10 mouse cellular contexts compared by ENCODE assay signal in the genomic region with DNA sequence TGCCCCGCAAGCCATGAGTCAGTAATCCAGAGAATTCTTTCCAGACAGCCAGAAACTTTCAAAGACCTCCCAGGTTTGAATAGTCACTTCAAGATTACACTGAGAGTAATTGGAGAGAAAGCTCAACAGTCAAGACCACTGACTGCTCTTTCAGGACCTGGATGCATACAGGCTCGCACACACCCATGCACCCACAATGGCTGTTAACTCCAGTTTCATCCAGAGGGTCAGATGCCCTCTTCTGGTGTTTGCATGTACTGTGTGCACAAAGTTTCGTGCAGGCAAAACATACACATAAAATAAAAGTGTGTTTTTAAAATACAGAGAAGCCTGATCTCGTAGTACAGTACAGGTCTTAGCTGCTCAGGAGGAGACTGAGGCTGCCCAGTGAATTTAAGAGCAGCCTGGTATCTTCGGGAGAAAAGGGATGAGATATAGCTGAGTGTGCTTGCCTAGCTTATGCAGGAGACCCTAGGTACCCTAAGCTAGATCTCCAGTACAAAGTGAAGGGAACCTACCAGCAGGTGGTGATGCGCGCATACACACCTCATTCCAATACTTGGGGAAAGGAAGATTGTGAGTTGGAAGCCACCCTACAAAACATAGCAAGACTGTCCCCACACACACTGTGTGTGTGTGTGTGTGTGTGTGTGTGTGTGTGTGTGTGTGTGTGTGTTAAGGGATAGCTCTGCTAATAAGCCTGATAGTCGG. TPM values are rescaled to one million over a fixed set of nuclear protein-coding genes. Genes with fewer than 3 reads are reported as not detected.
DNase-seq lines count a peak whose midpoint lies in the region; ATAC-seq and TF ChIP-seq lines count a peak whose summit lies in the region.
"Had no signal": no experiment of that assay in that cellular context is flagged by ENCODE, and none has a peak within 500 bp of the region (broad histone marks: within the 10 kb centered on the region; RNA-seq: fewer than 3 reads in every experiment).

No protein-coding gene starts in this region.

- peaks cover 80% of the 10 kb centered on the region for H3K4me1 ChIP-seq in forebrain, embryonic 10.5 days
- H3K4me1 ChIP-seq in forebrain, embryonic 14.5 days (ENCODE audit: control insufficient read depth, insufficient read depth, low read length) = peaks cover 45% of the 10 kb centered on the region
- peaks cover 93% of the 10 kb centered on the region for H3K4me1 ChIP-seq in kidney, embryonic 16.5 days (ENCODE audit: insufficient read depth, low read length)
- H3K4me1 ChIP-seq in E14TG2a.4 (replicated peaks; ENCODE audit: low read depth, low read length) = peaks cover 86% of the 10 kb centered on the region
- H3K4me1 ChIP-seq in forebrain, postnatal 0 days (ENCODE audit: insufficient read depth) = peaks cover 10% of the 10 kb centered on the region; the same call in 1 of the 2 replicates

- no peak for DNase-seq in forebrain, embryonic 10.5 days (ENCODE audit: extremely low spot score, low spot score)
- DNase-seq in forebrain, embryonic 14.5 days (ENCODE audit: low spot score) = no peak
- no peak for DNase-seq in kidney, postnatal 36 days
- no peak for DNase-seq in forebrain, postnatal 0 days
- DNase-seq in embryo, embryonic 10 days (ENCODE audit: low spot score) = no peak
- DNase-seq in cerebellum, adult 9-10 months = no peak

- H3K4me2 ChIP-seq in forebrain, embryonic 14.5 days (ENCODE audit: low read length) = no peak overlapping the region
- H3K4me2 ChIP-seq in kidney, embryonic 16.5 days (replicated peaks; ENCODE audit: low read depth, low read length) = 0 out of 2 replicates have a peak overlapping the region, but pooled peaks have one; percentile 3
- no peak overlapping the region for H3K4me2 ChIP-seq in forebrain, postnatal 0 days (ENCODE audit: low read depth)

- H3K27me3 ChIP-seq in forebrain, embryonic 10.5 days (ENCODE audit: poor library complexity, severe bottlenecking) = no peaks in the 10 kb centered on the region
- no peaks in the 10 kb centered on the region for H3K27me3 ChIP-seq in forebrain, embryonic 14.5 days (replicated peaks; ENCODE audit: control insufficient read depth, insufficient read depth, low read length)
- no peaks in the 10 kb centered on the region for H3K27me3 ChIP-seq in kidney, embryonic 16.5 days (ENCODE audit: insufficient read depth, low read length)
- H3K27me3 ChIP-seq in E14TG2a.4 (ENCODE audit: insufficient read depth, low read length) = no peaks in the 10 kb centered on the region
- no peaks in the 10 kb centered on the region for H3K27me3 ChIP-seq in forebrain, postnatal 0 days (ENCODE audit: insufficient read depth, low read length)

- WGBS in forebrain, embryonic 10.5 days = 68% methylated on average over 8 of the region's 8 CpGs
- 67% methylated on average over 8 of the region's 8 CpGs for WGBS in forebrain, embryonic 14.5 days
- 76% methylated on average over 8 of the region's 8 CpGs for WGBS in kidney, embryonic 16.5 days
- 66% methylated on average over 8 of the region's 8 CpGs for WGBS in forebrain, postnatal 0 days

- H3K4me3 ChIP-seq in forebrain, embryonic 10.5 days = no peak overlapping the region
- H3K4me3 ChIP-seq in forebrain, embryonic 14.5 days (ENCODE audit: low read depth, low read length) = no peak overlapping the region
- no peak overlapping the region for H3K4me3 ChIP-seq in kidney, embryonic 16.5 days (ENCODE audit: low read length)
- H3K4me3 ChIP-seq in E14TG2a.4 (replicated peaks; ENCODE audit: low read length) = peak overlapping the region; percentile 96
- no peak overlapping the region for H3K4me3 ChIP-seq in forebrain, postnatal 0 days (ENCODE audit: low read depth, low read length)

- no peak for ATAC-seq in forebrain, embryonic 14.5 days
- no peak for ATAC-seq in kidney, embryonic 16.5 days (ENCODE audit: low FRiP score, low TSS enrichment)
- ATAC-seq in forebrain, postnatal 0 days = 0 out of 2 replicates have a peak, but pooled peaks have one; percentile 34
- ATAC-seq: activated CD4-positive, CD25-positive, alpha-beta regulatory T cell, adult 4 months had no signal

- peak; percentile 12 for TF ChIP-seq CTCF in E14TG2a.4 (conservative IDR thresholded peaks at IDR 0.05; ENCODE audit: low read length)
- peak; percentile 49 for TF ChIP-seq CTCF in forebrain, postnatal 0 days (IDR thresholded peaks at IDR 0.05; ENCODE audit: low read depth)

- H3K9me3 ChIP-seq in forebrain, embryonic 10.5 days = peaks cover 3% of the 10 kb centered on the region; the same call in 1 of the 2 replicates
- H3K9me3 ChIP-seq in forebrain, embryonic 14.5 days (replicated peaks; ENCODE audit: control insufficient read depth, low read length) = no peaks in the 10 kb centered on the region
- no peaks in the 10 kb centered on the region for H3K9me3 ChIP-seq in kidney, embryonic 16.5 days (ENCODE audit: low read length)
- no peaks in the 10 kb centered on the region for H3K9me3 ChIP-seq in E14TG2a.4 (ENCODE audit: low read length)
- no peaks in the 10 kb centered on the region for H3K9me3 ChIP-seq in forebrain, postnatal 0 days (ENCODE audit: low read length)

- H3K36me3 ChIP-seq in forebrain, embryonic 10.5 days (replicated peaks) = peaks cover 29% of the 10 kb centered on the region
- H3K36me3 ChIP-seq in forebrain, embryonic 14.5 days (ENCODE audit: control insufficient read depth, insufficient read depth, low read length) = no peaks in the 10 kb centered on the region
- no peaks in the 10 kb centered on the region for H3K36me3 ChIP-seq in kidney, embryonic 16.5 days (ENCODE audit: insufficient read depth, low read length)
- peaks cover 64% of the 10 kb centered on the region for H3K36me3 ChIP-seq in E14TG2a.4 (ENCODE audit: insufficient read depth, low read length)
- H3K36me3 ChIP-seq in forebrain, postnatal 0 days (ENCODE audit: insufficient read depth) = no peaks in the 10 kb centered on the region

- H3K27ac ChIP-seq in forebrain, embryonic 10.5 days = peak overlapping the region; percentile 68
- H3K27ac ChIP-seq in forebrain, embryonic 14.5 days (ENCODE audit: low read depth, low read length) = no peak overlapping the region
- peak overlapping the region; percentile 88 for H3K27ac ChIP-seq in kidney, embryonic 16.5 days (ENCODE audit: low read length)
- H3K27ac ChIP-seq in forebrain, postnatal 0 days (ENCODE audit: low read depth, low read length) = no peak overlapping the region
- H3K27ac ChIP-seq: liver, embryonic 14.5 days had no signal

- no peak overlapping the region for H3K9ac ChIP-seq in forebrain, embryonic 14.5 days (ENCODE audit: low read length)
- H3K9ac ChIP-seq in kidney, embryonic 16.5 days (replicated peaks; ENCODE audit: low read length) = no peak overlapping the region; the same call in 1 of the 2 replicates
- H3K9ac ChIP-seq in forebrain, postnatal 0 days = no peak overlapping the region
- H3K9ac ChIP-seq: liver, embryonic 14.5 days had no signal

RNA-seq across cellular contexts. Expression of a gene that starts 9.8 kb away (rescaled TPM):
- polyA plus RNA-seq in forebrain, embryonic 10.5 days (2016; fragmentation: Nextera tagmentation; extraction: Ambion mirVana) = 55.7 and 61.4 TPM in 2 replicates
- 35.9 and 39.8 TPM in 2 replicates for polyA plus RNA-seq in forebrain, embryonic 14.5 days (2014; fragmentation: Nextera tagmentation; extraction: Ambion mirVana)
- 115 and 118 TPM in 2 replicates for polyA plus RNA-seq in kidney, embryonic 16.5 days (2015; fragmentation: Nextera tagmentation; extraction: Ambion mirVana)
- total RNA-seq in forebrain, postnatal 0 days (2014; rRNA removed) = 36.9 and 47.6 TPM in 2 replicates
- polyA plus RNA-seq in forebrain, postnatal 0 days (2015; fragmentation: Nextera tagmentation; extraction: Ambion mirVana) = 13.4 and 17.1 TPM in 2 replicates
- polyA plus RNA-seq: activated CD4-positive, CD25-positive, alpha-beta regulatory T cell, adult 4 months had no signal

RNA-seq across cellular contexts. Expression of a gene that starts 10.8 kb away (rescaled TPM):
- polyA plus RNA-seq in forebrain, embryonic 10.5 days (2016; fragmentation: Nextera tagmentation; extraction: Ambion mirVana) = 125 and 133 TPM in 2 replicates
- polyA plus RNA-seq in forebrain, embryonic 14.5 days (2014; fragmentation: Nextera tagmentation; extraction: Ambion mirVana) = 87.5 and 92.1 TPM in 2 replicates
- polyA plus RNA-seq in kidney, embryonic 16.5 days (2015; fragmentation: Nextera tagmentation; extraction: Ambion mirVana) = 121 and 123 TPM in 2 replicates
- total RNA-seq in forebrain, postnatal 0 days (2014; rRNA removed) = 63.3 and 80.3 TPM in 2 replicates
- polyA plus RNA-seq in forebrain, postnatal 0 days (2015; fragmentation: Nextera tagmentation; extraction: Ambion mirVana) = 32.4 and 35.2 TPM in 2 replicates

Comparison
In these comparisons a context has a peak if more than half of its experiments do, and no peak if none do; other contexts are left out.
1. H3K27ac ChIP-seq: peak in forebrain, embryonic 10.5 days (single experiment) and kidney, embryonic 16.5 days (single experiment); none in forebrain, embryonic 14.5 days (single experiment) and forebrain, postnatal 0 days (single experiment).